Mouse (Mus musculus) olfactory bulb, adult 2 months (tissue): ENCODE results near the gene Capn8. TPM values are rescaled to one million over a fixed set of nuclear protein-coding genes. Genes with fewer than 3 reads are reported as not detected.

Experiments
- H3K27ac ChIP-seq: fragments of 200-500 bp; 2 replicates; pipeline ENCODE4 v1.5.1; 2012; ENCODE audit warnings: low read depth, low read length; ENCODE audit not compliant: insufficient read depth
- H3K4me1 ChIP-seq: fragments of 200-500 bp; 2 replicates; pipeline ENCODE4 v1.6.1; 2012; ENCODE audit warnings: low read length; ENCODE audit not compliant: control insufficient read depth, insufficient read depth
- H3K4me3 ChIP-seq: fragments of 200-500 bp; 2 replicates; pipeline ENCODE4 v1.5.1; 2012; ENCODE audit warnings: mild to moderate bottlenecking, low read depth, low read length, moderate library complexity; ENCODE audit not compliant: insufficient read depth
- CTCF ChIP-seq: fragments of 200-500 bp; IDR thresholded peaks from 2 replicates; pipeline ENCODE4 v1.5.1; 2012; ENCODE audit warnings: low read depth, mild to moderate bottlenecking, low read length, moderate library complexity; ENCODE audit not compliant: insufficient read depth
- POLR2A ChIP-seq: fragments of 200-500 bp; IDR thresholded peaks from 2 replicates; pipeline ENCODE4 v1.6.1; 2012; ENCODE audit warnings: mild to moderate bottlenecking, low read depth, low read length, moderate library complexity; ENCODE audit not compliant: insufficient read depth
- WGBS: fragments of 180-500 bp; shearing (Covaris S2); methylation state at CpG from one replicate; pipeline ENCODE4 v1.1.7; 2018; 5-methylcytosine and 5-hydroxymethylcytosine counted together
- polyA plus RNA-seq: library from polyadenylated mRNA; stranded (reverse); fragments of >200 nt; gene quantifications from 2 replicates; pipeline ENCODE4 v1.2.4, GENCODE M21; 2012; ENCODE audit warnings: low replicate concordance; ENCODE audit not compliant: missing spikeins, insufficient read depth, insufficient read length

Capn8 gene
- polyA plus RNA-seq, 1 experiment = not detected

DNA sequence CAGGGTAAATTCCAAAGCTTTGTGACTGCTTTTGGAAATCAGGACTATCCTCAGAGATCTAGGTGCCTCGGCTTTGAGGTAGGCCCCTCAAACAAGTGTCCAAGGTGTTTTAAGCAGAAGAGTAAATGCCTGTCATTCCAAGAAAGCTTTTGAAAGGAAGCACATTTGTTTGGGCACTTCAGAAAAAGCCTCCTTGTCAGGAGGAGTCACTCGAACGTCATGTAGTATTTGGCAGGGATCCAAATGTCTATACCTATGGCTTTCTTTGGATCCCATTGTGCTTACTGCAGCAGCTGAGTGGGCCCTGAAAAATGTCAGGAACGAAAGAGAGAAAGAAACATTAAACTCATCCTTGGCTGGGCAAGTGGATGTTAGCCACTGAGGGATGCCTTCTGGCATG is 27.6 kb downstream of the Capn8 start:
- no peak overlapping the region for H3K4me3 ChIP-seq
- H3K4me1 ChIP-seq = no peaks in the 10 kb centered on the region
- no peak overlapping the region for H3K27ac ChIP-seq
- TF ChIP-seq POLR2A (no peak), CTCF (no peak)
- 63% methylated on average over 4 of the region's 4 CpGs for WGBS

DNA sequence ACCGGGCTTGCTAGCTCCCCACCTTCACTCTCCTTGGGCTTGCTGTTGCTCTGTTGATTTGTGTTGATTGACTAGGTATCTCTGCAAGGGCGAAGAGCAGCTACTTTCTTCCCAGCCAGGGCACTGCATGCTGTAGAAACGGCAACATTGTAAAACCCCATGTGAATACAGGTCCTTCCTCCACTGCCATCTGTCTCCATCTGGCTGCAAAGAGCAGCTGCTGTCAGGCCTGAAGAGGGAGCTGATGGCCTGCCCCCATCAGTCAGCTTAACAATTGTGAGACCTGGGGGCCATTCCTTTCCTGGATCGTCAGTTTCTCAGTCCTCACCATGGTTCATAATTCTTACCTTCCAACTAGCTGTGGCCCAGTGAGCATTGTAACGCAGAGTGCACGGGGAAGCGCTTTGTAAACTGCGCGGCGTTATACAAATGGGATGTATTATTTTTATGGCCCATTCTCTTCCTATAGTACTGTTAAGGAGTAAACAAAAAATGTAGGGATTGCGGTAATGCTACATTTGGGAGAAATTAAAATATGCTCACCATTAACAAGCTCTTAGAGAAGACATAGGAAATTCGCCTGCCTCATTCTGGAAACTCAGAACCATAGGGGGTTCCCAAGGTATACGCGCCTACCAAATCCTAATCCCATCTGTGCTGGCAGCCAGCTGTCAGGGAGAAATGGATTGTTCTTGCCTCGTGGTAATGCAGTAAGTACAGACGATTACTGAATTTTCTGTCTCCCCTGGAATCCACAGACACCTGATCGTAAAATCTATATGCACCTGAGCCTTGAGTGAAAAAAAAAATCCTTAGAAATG is 40.7 kb downstream of the Capn8 start:
- no peak overlapping the region for H3K4me3 ChIP-seq
- no peak for TF ChIP-seq CTCF
- TF ChIP-seq POLR2A = no peak
- H3K4me1 ChIP-seq = peaks cover 11% of the 10 kb centered on the region; the same call in 1 of the 2 replicates
- H3K27ac ChIP-seq = no peak overlapping the region
- WGBS = 87% methylated on average over 17 of the region's 17 CpGs

DNA sequence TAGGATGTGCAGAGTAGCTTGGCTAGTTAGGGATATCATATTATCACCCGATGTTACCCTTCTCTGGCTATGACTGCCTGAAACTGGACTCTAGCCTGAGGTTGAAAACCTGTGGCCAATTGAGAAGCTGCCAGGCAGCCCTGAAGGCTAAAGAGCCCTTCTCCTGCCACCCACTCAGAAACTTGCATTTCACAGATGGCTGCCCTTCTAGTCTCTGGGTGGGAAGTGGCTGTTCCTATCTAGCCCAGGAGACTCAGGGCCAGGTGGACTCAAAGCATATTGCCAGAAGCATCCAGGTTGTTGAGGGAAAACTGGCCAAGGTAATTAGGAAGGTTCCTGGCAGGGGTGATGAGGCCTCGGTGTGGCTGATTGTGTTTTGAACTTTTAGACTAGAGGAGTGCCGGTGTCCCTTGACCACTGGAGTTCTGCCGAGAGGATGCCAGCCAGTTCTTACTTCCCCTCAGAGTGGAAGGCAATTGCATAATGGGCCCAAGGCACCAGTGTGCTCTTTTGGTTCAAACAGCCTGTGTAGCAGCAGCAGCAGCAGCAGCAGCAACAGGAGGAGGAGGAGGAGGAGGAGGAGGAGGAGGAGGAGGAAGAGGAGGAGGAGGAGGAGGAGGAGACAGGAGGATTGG is 45.0 kb downstream of the Capn8 start:
- Histone ChIP-seq H3K4me1 (peaks cover 17% of the 10 kb centered on the region), H3K4me3 (no peak overlapping the region), H3K27ac (no peak overlapping the region)
- WGBS = 57% methylated on average over 4 of the region's 4 CpGs
- TF ChIP-seq CTCF (no peak), POLR2A (no peak)

DNA sequence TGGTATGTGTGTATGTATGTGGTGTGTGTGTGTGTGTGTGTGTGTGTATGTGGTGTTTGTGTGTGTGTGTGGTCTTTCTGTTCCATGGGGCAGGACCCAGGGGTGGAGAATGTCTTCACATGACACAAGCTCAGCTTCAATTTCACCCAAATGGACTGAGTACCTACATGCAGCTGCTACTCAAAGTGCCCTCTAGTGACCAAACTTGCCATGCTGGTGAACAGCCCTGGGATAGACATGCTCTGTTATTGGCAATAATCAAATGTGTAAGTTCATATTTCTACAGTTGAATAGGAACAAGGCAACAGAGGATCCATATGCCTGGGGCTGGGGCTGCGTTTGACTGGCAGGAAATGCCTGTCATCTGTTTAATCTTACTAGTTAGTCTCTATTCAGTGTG is 50.7 kb downstream of the Capn8 start:
- Histone ChIP-seq H3K27ac (no peak overlapping the region), H3K4me1 (peaks cover 9% of the 10 kb centered on the region), H3K4me3 (no peak overlapping the region)
- WGBS = 79% methylated on average over 1 of the region's 1 CpGs
- TF ChIP-seq CTCF (no peak), POLR2A (no peak)

DNA sequence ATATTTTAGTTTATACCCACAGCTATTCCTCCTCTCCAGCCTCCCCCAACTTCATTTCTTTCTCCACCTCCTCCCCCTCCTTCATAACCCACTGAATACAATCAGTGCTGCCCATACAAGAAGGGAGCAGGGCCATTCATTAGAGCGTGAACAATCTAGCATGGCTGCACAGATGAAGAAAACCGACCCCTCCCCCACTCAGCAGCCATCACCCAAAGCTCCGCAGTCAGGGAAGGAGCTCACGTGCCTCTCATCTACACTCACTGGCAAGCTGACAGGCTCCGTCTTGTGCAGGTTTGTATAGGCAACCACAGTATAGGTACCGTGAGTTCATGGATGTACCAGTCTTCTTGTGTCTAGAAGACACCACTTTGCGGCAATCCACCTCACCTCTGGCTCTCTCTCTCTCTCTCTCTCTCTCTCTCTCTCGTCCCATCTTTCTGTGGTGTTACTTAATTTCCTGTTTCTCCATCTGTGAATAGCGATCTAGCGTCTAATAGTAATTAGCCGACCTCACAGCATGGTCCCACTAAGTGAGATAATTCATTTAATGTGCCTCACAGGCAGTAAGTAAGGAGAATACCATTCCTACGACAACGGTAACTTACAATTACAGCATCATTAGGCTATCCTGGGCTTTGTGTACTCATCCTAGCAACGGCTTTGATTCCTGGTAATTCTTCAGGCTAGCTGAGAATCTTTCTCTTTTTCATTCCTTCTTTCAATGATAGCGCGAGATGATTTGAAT is 53.6 kb downstream of the Capn8 start:
- 24% methylated on average over 16 of the region's 16 CpGs for WGBS
- TF ChIP-seq CTCF (no peak), POLR2A (no peak)
- no peak overlapping the region for H3K27ac ChIP-seq
- no peak overlapping the region for H3K4me3 ChIP-seq
- H3K4me1 ChIP-seq = peaks cover 3% of the 10 kb centered on the region; the same call in 1 of the 2 replicates

DNA sequence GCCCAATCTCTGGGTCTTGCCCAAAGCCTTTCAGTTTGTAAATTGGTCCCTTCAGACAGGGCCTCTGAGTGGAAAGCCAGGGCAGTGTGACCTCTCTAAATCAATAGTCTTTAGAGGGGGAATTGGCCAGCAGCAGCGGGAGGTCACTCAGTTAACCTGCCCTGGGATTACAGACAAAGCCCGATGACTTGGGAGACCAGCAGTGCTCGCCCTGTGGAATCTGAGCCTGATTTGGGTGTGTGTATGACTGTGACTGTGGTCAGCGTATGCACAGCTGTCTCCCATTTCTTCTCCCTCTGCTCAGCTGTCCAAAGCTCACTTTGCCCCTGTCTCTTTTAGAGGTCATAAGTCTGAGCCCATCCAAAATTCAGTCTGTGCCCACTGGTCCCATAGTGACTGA is 55.7 kb downstream of the Capn8 start:
- 74% methylated on average over 4 of the region's 4 CpGs for WGBS
- H3K27ac ChIP-seq = no peak overlapping the region
- no peak overlapping the region for H3K4me3 ChIP-seq
- peaks cover 3% of the 10 kb centered on the region; the same call in 1 of the 2 replicates for H3K4me1 ChIP-seq
- TF ChIP-seq CTCF (no peak), POLR2A (no peak)

DNA sequence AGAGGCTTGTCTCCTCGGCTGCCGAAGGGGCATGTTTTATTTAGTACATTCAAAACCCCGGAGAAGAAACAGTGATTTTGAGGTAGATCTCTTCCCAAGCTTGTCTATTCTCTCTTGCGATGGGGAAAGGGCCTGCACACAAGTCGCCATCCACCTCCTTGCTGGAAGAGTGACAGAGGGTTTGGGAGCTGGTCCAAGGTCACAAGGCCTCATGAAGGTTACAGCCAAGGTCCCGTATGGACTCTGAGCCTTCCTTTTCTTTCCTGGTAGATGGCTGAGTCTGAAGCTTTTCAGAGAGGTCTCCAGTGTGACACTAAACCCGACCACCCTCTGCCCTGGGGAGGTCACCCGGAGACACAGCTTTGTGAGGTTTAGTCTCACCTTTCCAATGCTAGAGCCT is 56.4 kb downstream of the Capn8 start:
- Histone ChIP-seq H3K4me1 (peaks cover 3% of the 10 kb centered on the region; the same call in 1 of the 2 replicates), H3K4me3 (no peak overlapping the region), H3K27ac (no peak overlapping the region)
- 84% methylated on average over 8 of the region's 8 CpGs for WGBS
- TF ChIP-seq CTCF = no peak
- TF ChIP-seq POLR2A = no peak

DNA sequence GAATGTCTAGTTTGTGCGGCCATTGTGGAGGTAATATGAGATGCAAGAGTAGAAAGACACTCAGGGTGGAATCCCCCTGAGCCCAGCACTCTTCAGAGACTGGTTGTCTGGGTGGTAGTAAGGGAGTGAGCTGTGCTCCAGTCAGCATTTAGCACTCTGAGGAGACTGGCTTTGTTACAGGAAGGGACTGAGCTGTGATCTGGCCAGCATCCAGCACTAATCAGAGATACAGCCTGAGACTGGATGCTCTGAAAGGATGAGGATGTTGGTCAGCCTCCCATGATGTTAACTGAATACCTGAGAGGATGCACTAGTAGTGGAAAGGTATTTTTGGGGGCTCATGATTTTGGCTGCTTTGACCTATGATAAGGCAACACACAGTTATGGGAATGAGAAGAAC is 61.4 kb downstream of the Capn8 start:
- H3K27ac ChIP-seq = no peak overlapping the region
- TF ChIP-seq CTCF (no peak), POLR2A (no peak)
- H3K4me1 ChIP-seq = no peaks in the 10 kb centered on the region
- no peak overlapping the region for H3K4me3 ChIP-seq
- WGBS = 82% methylated on average over 1 of the region's 1 CpGs

DNA sequence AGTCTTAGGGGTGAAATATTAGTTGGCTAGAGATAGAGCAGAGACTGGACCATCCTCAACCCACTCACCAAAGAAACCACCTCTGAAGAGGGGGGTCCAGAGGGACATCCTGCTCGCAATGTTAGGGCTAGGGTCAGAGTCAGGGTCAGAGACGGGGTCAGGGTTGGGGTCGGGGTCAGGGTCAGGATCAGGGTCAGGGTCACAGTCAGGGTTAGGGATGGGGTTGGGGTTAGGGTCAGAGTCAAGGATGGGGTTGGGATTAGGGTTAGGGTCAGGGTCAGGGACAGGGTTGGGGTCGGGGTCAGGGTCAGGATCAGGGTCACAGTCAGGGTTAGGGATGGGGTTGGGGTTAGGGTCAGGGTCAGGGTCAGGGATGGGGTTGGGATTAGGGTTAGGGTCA is 64.4 kb downstream of the Capn8 start:
- H3K4me1 ChIP-seq = no peaks in the 10 kb centered on the region
- no peak overlapping the region for H3K4me3 ChIP-seq
- no peak overlapping the region for H3K27ac ChIP-seq
- 96% methylated on average over 4 of the region's 4 CpGs for WGBS
- TF ChIP-seq CTCF (no peak), POLR2A (no peak)
